Mouse (Mus musculus) kidney, adult 18-20 months (tissue): ENCODE data around the gene Stap2.

Experiments
- DNase-seq: peaks from one replicate; pipeline ENCODE4 v3.0.0; 2021

Stap2 gene

GRCm38 (mm10) chr17:56005415-56006061, at the start of gene Stap2, which contains the start of gene Mpnd:
Stap2 (minus strand) TSS chr17:56005584.
Mpnd (plus strand) TSS chr17:56005711.
- DNase-seq = peak; percentile 64

DNA sequence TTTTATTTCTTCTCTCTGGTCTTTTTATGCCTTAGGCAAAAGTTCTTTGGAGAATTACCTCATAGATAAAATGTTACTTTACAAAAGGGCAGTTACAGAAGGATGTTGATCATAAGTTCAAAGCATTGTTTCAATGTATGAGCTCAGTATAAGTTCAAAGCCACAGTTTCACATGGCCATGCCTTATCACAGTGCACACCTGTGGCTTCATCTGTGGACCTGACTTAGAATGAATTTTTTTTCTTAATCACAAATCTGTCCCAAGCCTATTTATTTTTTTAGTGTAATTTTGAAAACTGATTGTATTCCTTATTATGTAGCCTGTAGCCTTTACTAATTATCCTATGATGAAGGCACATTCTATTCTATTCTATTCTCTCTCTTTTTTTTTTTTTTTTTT, 49.6 kb upstream of the Stap2 start:
- no peak for DNase-seq

DNA sequence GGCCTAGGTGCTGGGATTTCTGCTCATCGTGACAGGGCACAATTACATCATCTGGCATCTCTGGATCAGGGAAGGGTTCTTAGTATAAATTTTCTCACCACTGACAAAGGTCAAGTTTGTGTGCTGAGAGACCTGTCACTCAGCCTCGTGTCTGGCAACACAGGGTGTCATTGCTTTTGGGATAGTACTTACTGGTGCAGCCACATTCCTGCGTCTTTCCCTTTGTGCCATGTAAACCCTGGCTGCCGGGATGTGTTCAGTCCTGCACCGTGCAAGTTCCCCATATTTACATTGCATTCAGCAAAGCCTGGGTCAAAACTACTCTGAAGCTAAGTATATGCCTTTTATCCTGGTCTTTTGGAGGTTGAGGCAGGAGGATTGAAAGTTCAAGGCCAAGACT, 46.0 kb upstream of the Stap2 start:
- no peak for DNase-seq

GRCm38 (mm10) chr17:56040857-56041163, 35.4 kb upstream of the Stap2 start:
- no peak for DNase-seq

GRCm38 (mm10) chr17:56040030-56040856, 34.9 kb upstream of the Stap2 start, which contains the start of gene Chaf1a:
Chaf1a (plus strand) TSS chr17:56040439.
- peak; percentile 96 for DNase-seq

- no peak for DNase-seq
These were observed 34.0 kb upstream of the Stap2 start for GRCm38 (mm10) chr17:56039345-56039744.

DNA sequence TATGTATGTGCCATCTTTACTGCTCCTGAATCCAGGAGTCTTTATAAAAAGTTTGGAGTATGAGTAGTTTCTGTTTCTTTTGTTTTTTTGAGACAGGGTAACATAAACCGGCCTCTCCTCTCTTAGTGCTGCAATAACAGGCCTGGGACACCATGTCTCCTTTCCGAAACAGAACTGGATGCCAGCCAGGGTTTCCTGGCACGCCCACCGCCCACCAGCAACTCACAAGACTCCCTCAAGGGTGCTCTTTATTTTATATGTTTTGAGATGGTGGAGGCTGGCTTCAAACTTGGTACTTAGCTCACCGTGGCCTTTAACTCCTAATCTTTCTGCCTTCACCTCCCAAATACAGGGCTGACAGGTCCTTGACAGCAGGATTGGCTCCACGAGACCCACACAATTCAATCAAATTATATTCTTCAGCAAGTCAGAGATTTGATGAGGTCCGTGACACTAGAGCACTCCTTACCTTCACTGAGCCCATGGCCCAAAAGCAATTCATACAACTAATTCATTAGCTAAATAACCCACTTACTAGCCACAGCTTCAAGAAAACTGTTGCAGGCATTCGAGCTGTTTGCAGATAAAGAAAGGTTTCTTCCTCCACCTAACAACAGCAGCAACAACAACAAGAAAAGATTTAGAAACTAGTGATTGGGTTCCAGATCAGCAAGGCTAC, 33.3 kb upstream of the Stap2 start:
- no peak for DNase-seq

DNA sequence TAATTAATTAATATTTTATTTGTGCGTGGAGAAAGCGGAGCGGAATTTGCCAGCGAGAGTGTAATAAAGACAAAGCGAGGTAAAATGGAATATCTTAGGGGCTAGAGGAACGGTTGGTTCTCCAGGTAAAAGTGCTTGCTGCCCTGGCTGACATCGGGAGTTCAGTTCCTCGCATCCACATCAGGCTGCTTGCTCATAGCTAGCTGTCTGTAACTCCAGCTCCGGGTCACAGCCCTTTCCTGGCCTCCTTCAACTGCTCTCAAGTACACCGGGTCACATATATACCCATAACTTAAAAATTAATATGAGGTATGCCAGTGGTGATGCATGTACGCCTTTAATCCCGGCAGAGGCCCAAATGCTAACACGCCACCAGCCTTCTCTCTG, 31.5 kb upstream of the Stap2 start:
- no peak for DNase-seq

GRCm38 (mm10) chr17:56036176-56036900, 31.0 kb upstream of the Stap2 start, which contains the start of gene Sh3gl1:
Sh3gl1 (minus strand) TSS chr17:56036635.
- DNase-seq = peak; percentile 99

- no peak for DNase-seq
These were observed 29.8 kb upstream of the Stap2 start for GRCm38 (mm10) chr17:56035216-56035615.

- DNase-seq = no peak
These were observed 29.3 kb upstream of the Stap2 start for GRCm38 (mm10) chr17:56034726-56035100.

GRCm38 (mm10) chr17:56034040-56034725, 28.8 kb upstream of the Stap2 start:
- no peak for DNase-seq

DNA sequence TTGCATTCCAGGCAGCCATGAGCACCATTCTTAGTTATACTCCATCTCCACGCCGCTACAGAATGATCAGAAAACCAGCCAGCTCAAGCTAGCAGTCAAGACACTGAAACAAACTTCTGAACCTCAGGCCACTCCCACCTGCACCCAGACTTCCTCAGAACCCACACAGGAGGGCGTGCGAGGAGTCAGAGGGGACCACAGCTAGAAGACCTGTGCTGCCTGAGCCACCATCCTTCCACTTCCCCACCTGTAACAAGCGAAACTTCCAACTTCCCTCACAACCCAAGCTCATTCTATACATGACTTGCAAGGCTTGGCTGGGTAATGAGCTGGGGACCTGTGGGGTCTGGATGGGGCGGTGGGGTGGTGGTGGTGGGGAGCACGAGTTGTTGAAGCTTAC, 27.4 kb upstream of the Stap2 start:
- DNase-seq = no peak

DNA sequence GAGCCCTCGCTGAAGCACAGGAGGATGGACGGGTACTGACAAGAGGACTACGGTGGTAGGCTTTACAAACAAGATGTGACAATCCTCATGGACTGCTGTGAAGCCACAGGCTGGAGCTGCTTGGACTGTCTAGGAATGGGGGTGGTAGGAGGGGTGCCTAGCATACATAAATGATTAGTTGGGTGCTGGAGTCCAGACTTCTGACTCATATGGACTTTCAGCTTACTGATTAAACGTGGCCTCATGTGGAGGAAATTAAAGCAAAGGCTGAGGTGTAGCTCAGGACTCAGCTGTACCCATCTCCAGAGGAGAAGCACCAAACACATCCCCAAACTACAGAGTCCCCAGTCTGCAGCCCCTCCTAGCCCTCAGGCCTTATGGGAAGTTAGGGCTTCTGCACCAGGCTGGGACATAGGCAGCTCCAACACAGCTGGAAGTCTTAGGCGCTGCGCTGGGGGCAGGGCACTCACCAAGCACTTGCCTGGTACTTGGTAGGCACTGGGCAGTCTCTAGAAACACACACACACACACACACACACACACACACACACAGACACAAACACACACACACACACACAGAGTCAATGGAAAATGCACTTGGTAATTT, 26.8 kb upstream of the Stap2 start:
- peak; percentile 48 for DNase-seq

GRCm38 (mm10) chr17:56031431-56031830, 26.0 kb upstream of the Stap2 start:
- no peak for DNase-seq

GRCm38 (mm10) chr17:56030919-56031318, 25.5 kb upstream of the Stap2 start:
- DNase-seq = peak; percentile 62

DNA sequence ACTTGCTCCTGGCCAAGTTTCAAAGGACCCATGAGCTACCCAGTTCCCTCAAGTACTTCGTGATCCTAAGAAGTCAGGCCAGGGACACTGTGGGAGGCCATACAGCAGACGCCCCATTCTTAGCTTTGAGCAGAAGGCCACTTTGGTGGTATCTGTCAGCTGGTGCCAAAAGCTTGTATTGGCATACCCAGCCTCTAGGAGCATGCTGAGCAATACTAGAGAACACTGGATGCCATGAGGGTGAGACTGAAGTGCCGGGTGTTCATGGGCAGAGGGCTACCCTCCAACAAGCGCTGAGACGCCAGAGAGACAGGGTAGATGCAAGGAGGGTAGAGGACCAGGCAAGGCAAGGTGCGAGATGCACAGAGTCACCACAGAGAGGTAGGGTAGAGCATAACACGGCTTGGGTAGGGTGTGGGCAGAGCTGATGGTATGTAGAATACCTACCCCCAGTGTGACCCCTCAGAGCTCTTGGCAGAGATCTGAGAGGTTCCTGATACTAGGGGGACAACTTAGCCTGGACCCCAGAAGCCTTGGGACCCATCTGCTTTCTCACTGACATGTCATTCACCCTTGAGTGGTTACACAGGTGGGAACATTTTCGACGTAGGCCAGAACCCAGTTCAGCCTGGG, 25.0 kb upstream of the Stap2 start:
- DNase-seq = no peak

DNA sequence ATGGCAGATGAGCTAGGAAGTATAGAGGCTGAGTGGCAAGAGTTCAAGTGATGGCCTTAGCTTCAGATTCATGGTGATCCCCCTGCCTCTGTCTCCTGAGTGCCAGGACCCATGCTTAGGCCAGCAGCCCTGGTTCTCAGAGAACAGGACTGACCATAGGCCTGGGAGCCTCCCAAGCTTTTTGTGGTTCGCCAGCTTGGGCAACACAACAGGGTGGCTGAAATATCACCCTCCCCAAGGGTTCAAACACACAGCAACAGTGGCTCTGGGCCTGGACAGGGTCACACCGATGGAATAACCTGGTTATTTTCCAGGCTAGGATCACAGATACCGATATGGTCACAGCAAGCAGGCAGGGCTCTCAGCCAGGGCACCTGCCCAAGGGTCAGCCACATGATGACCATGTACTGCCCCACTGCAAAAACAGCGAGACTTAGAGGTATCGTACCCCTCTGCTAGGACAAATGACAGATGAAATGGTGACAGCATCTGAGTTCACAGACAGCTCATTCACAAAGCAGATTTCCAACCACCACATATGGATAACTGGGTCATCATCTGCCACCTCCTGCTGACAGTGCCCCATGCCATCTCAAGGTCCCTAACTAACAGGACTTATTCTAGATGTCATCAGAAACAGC, 22.5 kb upstream of the Stap2 start:
- no peak for DNase-seq

GRCm38 (mm10) chr17:56026881-56027280, 21.5 kb upstream of the Stap2 start:
- DNase-seq = no peak

GRCm38 (mm10) chr17:56026303-56026702, 20.9 kb upstream of the Stap2 start:
- DNase-seq = no peak

DNA sequence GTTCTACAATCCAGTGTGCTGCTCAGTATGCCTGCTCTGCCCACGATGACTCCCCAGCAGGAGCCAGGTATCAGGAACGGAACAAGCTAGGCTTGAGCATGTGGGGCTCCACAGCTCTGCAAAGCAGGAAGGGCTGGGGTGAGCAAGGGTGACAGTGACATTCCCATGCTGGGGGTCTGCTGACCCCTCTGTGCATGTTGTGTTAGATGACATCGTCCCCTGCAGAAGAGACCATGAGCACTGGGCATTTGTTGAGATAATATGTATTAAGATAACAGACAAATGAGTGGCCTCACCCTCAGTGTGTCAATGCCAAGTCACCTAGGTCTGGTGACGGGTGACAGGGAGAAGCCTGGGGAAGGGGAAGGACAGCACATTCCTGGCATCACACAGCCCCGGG, 19.5 kb upstream of the Stap2 start:
- no peak for DNase-seq
